Mouse (Mus musculus) intestine, embryonic 16.5 days (tissue): ENCODE results near the gene Commd8. TPM values are rescaled to one million over a fixed set of nuclear protein-coding genes. Genes with fewer than 3 reads are reported as not detected.

Experiments used
- ATAC-seq: fragments of 200-750 bp; cut with Nextera tagmentation; 2 replicates; pipeline ENCODE4 v1.8.0; 2017; ENCODE audit warnings: moderate TSS enrichment, moderate library complexity
- H3K27ac ChIP-seq: fragments of 300-500 bp; sonication (generic); 2 replicates; pipeline ENCODE4 v1.5.1; 2014; ENCODE audit warnings: mild to moderate bottlenecking, low read length
- H3K27me3 ChIP-seq: fragments of 300-500 bp; sonication (generic); replicated peaks from 2 replicates; pipeline ENCODE4 v1.6.1; 2014; ENCODE audit warnings: low read length, control low read depth, mixed read lengths; ENCODE audit not compliant: control insufficient read depth, insufficient read depth
- H3K36me3 ChIP-seq: fragments of 300-500 bp; sonication (generic); 2 replicates; pipeline ENCODE4 v1.6.1; 2014; ENCODE audit warnings: low read length, control low read depth; ENCODE audit not compliant: control insufficient read depth, insufficient read depth
- H3K4me1 ChIP-seq: fragments of 300-500 bp; sonication (generic); 2 replicates; pipeline ENCODE4 v1.6.1; 2014; ENCODE audit warnings: low read length, control low read depth, mixed read lengths; ENCODE audit not compliant: control insufficient read depth, insufficient read depth
- H3K4me2 ChIP-seq: fragments of 300-500 bp; sonication (generic); 2 replicates; pipeline ENCODE4 v1.6.1; 2014; ENCODE audit warnings: low read depth, low read length, control low read depth
- H3K4me3 ChIP-seq: fragments of 300-500 bp; sonication (generic); 2 replicates; pipeline ENCODE4 v1.5.1; 2014; ENCODE audit warnings: mild to moderate bottlenecking, low read length
- H3K9ac ChIP-seq: fragments of 300-500 bp; sonication (generic); 2 replicates; pipeline ENCODE4 v1.6.1; 2014; ENCODE audit warnings: low read depth, low read length
- H3K9me3 ChIP-seq: fragments of 300-500 bp; sonication (generic); 2 replicates; pipeline ENCODE4 v1.6.1; 2016; ENCODE audit warnings: low read length, control low read depth; ENCODE audit not compliant: control insufficient read depth
- WGBS: fragments of 180-500 bp; shearing (Covaris S2); extraction: QIAGEN DNeasy Blood & Tissue Kit; methylation state at CpG from one replicate; pipeline ENCODE4 v1.1.7; 2014; 5-methylcytosine and 5-hydroxymethylcytosine counted together
- polyA plus RNA-seq: library from polyadenylated mRNA; unstranded; fragments of >200 nt; fragmentation: Nextera tagmentation; extraction: Ambion mirVana; gene quantifications from 2 replicates; pipeline ENCODE4 v1.2.1, GENCODE M21; 2015

Gene Commd8
- polyA plus RNA-seq, 1 experiment from 2014 or later: 129 TPM

DNA sequence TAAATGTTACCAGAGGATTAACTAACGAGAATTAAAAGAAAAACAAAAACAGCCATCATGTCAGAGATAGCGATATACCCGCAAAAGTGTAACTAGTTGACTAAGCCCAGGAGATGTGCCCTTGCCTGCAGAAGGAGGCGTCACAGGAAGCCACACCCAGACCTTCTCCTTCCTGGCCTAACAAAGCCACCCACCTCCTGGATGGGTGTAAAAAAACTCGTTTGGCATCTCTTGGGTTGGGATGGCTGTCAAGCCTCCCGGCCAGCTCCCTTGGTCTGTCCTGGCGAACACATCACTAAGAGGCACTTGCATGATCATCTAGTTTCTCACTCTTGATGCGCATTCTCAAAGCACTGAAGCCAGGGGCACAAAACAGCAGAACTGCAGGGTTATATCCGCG is 34.0 kb upstream of the Commd8 start:
- Histone ChIP-seq H3K9ac (no peak overlapping the region), H3K4me2 (no peak overlapping the region), H3K4me3 (no peak overlapping the region), H3K27ac (no peak overlapping the region), H3K36me3 (no peaks in the 10 kb centered on the region), H3K9me3 (no peaks in the 10 kb centered on the region), H3K27me3 (no peaks in the 10 kb centered on the region), H3K4me1 (peaks cover 3% of the 10 kb centered on the region; the same call in 1 of the 2 replicates)
- 59% methylated on average over 10 of the region's 10 CpGs for WGBS
- ATAC-seq: no peak

DNA sequence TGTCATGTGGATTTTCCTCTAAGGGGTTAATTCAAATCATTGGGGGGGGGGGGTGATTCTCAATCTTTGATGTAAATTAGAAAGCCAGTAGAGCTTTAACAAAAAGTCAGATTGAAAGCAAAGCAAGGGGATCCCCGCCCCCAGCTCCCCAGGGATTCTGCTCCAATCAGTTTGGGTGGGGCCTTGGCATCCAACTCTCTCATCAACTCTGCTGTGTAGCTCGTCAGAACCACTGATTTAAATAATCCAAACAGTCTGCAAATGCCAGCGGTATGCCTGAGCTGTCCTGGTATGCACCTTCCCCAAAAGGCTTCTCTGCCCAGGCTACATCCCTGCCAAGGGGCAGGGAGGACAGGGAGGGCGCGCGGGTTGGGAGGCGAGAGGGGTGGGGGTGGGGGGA is 33.6 kb upstream of the Commd8 start:
- Histone ChIP-seq H3K4me3 (no peak overlapping the region), H3K9me3 (no peaks in the 10 kb centered on the region), H3K4me1 (peaks cover 3% of the 10 kb centered on the region; the same call in 1 of the 2 replicates), H3K4me2 (no peak overlapping the region), H3K27ac (no peak overlapping the region), H3K36me3 (no peaks in the 10 kb centered on the region), H3K27me3 (no peaks in the 10 kb centered on the region), H3K9ac (no peak overlapping the region)
- 51% methylated on average over 7 of the region's 7 CpGs for WGBS
- ATAC-seq: no peak

DNA sequence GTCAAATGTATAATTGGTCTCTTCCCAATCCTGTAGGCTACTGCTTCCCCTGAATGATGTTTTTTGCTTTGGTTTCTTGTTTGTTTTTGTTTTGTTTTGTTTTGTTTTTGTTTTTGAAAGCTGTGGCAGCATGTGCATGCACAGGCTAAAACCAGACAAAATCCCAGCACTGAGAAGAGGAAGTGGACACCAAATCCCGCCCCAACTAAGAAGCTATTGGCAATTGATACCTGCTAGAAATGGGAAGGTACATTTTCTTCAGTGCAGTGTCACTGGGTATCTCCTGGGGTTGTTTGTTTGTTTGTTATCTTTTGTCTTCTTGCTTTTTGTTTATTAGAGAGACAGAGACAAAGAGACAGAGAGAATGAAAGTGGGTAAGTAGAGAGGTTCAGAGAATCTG is 27.5 kb upstream of the Commd8 start:
- H3K9me3 ChIP-seq: no peaks in the 10 kb centered on the region; the same call in 1 of the 2 replicates
- no peaks in the 10 kb centered on the region for H3K4me1 ChIP-seq
- H3K36me3 ChIP-seq: no peaks in the 10 kb centered on the region
- no peak overlapping the region for H3K27ac ChIP-seq
- no peak for ATAC-seq
- no peak overlapping the region for H3K4me3 ChIP-seq
- no peak overlapping the region for H3K4me2 ChIP-seq
- no peak overlapping the region for H3K9ac ChIP-seq
- H3K27me3 ChIP-seq: no peaks in the 10 kb centered on the region
- WGBS: 94% methylated on average over 1 of the region's 1 CpGs

DNA sequence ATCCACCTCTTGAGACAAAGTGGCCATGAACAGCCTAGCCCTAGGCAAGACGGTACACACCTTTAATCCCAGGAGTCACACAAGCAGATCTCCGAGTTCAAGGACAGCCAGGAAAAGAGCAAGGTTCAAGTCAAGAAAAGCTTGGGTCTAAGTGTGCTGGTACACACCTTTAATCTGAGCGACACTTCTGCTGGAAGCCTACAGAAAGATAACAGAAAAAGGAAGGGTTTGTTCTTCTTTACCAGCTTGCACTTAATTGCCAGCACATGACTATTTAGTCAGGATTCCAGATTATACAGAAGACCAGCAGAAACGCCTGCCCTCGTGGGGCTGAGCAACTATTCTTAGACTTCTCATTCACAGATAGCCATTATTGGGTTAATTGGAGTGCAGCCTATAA is 23.9 kb upstream of the Commd8 start:
- H3K36me3 ChIP-seq: no peaks in the 10 kb centered on the region
- H3K9me3 ChIP-seq: no peaks in the 10 kb centered on the region; the same call in 1 of the 2 replicates
- 75% methylated on average over 5 of the region's 5 CpGs for WGBS
- no peak overlapping the region for H3K9ac ChIP-seq
- H3K4me1 ChIP-seq: no peaks in the 10 kb centered on the region
- H3K4me2 ChIP-seq: no peak overlapping the region
- ATAC-seq: no peak
- H3K27me3 ChIP-seq: no peaks in the 10 kb centered on the region
- no peak overlapping the region for H3K4me3 ChIP-seq
- H3K27ac ChIP-seq: no peak overlapping the region

DNA sequence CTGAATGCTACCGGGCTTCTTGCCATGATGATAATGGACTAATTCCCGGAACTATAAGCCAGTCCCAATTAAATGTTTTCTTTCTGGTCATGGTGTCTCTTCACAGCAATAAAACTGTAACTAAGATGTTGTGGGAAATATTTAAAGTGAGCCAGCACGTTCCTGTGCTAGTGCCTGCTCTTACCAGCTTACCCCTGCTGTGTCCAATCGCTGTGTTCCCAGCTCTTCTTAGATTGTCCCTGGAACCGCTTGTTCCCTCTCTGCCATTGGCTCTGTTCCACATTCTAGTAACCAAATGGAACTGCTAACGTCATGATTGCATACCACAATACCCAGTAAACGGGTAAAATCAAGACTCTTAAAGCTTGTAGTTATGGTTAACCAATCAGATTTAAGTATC is 23.2 kb upstream of the Commd8 start:
- Histone ChIP-seq H3K4me1 (no peaks in the 10 kb centered on the region), H3K36me3 (no peaks in the 10 kb centered on the region), H3K4me3 (no peak overlapping the region), H3K9ac (no peak overlapping the region), H3K27ac (no peak overlapping the region), H3K9me3 (no peaks in the 10 kb centered on the region; the same call in 1 of the 2 replicates), H3K27me3 (no peaks in the 10 kb centered on the region), H3K4me2 (no peak overlapping the region)
- no peak for ATAC-seq
- WGBS: 85% methylated on average over 7 of the region's 7 CpGs

DNA sequence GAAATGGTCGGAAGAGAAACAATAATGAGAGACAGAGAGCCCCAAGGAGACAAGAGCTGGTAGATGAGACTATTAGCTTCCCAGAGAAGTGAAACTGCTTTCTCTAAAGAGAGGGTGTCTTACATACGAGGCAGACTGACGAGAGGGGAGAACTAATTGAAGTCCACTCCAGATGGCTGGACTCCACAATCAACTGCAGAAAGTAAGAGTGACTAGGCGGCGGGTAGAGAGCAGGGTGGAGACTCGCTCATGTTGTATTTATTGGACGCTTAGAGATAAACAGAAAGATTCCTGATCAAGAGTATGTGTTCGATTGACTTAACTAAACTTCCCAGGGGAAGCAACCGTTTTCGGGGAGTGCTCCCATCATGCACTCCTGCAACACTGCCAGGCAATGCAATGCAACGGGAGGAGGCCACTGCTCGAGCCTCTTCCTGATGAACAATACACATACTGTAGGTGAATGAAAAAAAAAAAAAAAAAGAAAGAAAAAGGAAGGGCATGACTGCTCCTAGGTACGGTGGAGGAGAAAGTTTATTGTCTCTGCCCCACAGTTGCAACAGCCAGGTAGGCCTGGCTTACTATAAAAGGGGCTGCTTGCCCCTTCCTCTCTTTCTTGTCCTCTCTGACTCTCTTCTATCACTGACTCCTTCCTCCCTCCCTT is 16.6 kb upstream of the Commd8 start:
- Histone ChIP-seq H3K4me3 (no peak overlapping the region), H3K27ac (no peak overlapping the region), H3K4me1 (no peaks in the 10 kb centered on the region), H3K9me3 (no peaks in the 10 kb centered on the region), H3K4me2 (no peak overlapping the region), H3K9ac (no peak overlapping the region), H3K36me3 (no peaks in the 10 kb centered on the region), H3K27me3 (no peaks in the 10 kb centered on the region)
- WGBS: 76% methylated on average over 13 of the region's 13 CpGs
- ATAC-seq: no peak

DNA sequence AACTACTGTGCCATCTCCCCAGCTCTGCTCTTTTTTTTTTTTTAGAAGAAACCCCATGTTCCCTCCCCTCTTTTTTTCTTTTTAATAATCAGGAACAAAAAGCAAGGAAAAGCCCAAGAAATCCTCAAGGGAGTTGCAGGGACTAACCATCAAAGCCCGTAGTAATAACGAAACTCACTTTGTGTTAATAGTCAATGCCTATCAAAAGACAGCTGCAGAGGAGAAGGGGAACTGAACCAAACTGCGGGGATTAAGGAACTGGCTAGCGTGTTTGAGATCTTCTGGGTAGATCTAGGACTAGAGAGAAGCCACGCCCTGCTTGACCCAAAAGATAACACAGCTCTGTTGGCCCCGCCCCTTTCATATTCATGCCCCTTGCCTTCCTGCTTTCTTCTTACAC is 15.9 kb upstream of the Commd8 start:
- H3K27ac ChIP-seq: no peak overlapping the region
- 0 out of 2 replicates have a peak, but pooled peaks have one; percentile 44 for ATAC-seq
- H3K9me3 ChIP-seq: no peaks in the 10 kb centered on the region
- H3K4me2 ChIP-seq: no peak overlapping the region
- H3K27me3 ChIP-seq: no peaks in the 10 kb centered on the region
- H3K36me3 ChIP-seq: no peaks in the 10 kb centered on the region
- WGBS: 79% methylated on average over 6 of the region's 6 CpGs
- H3K9ac ChIP-seq: no peak overlapping the region
- no peak overlapping the region for H3K4me3 ChIP-seq
- H3K4me1 ChIP-seq: no peaks in the 10 kb centered on the region

DNA sequence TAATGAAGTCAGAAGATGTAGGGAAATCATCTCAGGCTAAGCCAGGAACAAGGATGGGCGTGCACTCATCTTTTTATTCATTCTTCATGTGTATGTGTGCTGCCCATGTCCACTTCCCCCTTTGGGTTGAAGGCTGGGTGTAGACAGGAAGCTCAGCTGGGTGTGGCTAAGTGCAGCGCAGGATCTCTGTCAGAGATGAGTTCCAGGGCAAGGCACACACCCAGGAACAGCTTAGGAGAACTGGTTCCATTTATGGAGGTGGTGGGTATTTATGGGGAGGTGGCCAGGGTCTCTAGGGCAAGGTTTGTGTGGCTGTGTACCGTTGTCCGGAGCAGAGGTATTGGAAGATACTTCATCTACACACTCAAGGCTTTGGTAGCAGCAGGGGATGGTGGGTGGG is 14.8 kb upstream of the Commd8 start:
- no peaks in the 10 kb centered on the region for H3K4me1 ChIP-seq
- no peaks in the 10 kb centered on the region for H3K9me3 ChIP-seq
- H3K27me3 ChIP-seq: no peaks in the 10 kb centered on the region
- H3K4me2 ChIP-seq: no peak overlapping the region
- H3K9ac ChIP-seq: no peak overlapping the region
- WGBS: 91% methylated on average over 4 of the region's 4 CpGs
- H3K4me3 ChIP-seq: no peak overlapping the region
- no peaks in the 10 kb centered on the region for H3K36me3 ChIP-seq
- ATAC-seq: no peak
- no peak overlapping the region for H3K27ac ChIP-seq

DNA sequence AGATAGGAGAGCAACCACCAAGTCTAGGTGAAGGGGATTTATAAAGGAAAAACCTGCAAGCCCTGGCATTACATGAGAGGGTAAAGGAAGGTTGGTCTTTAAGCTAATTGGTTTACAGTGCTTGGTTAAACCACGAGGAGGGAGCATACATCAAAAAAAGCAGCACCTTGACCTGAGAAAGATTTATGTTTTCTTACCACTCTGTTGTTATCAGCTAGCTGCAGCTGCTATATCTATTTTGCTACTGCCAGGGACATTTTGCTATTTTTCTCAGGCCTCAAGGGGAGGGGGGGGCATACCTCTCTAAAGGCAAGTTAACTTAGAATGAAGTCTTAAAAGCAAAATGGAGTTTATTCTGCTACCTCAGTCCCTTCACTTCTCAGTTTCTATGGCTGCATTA is 13.2 kb upstream of the Commd8 start:
- H3K27me3 ChIP-seq: no peaks in the 10 kb centered on the region
- no peaks in the 10 kb centered on the region for H3K9me3 ChIP-seq
- 9% methylated on average over 1 of the region's 1 CpGs for WGBS
- H3K4me3 ChIP-seq: no peak overlapping the region
- no peaks in the 10 kb centered on the region for H3K4me1 ChIP-seq
- no peaks in the 10 kb centered on the region for H3K36me3 ChIP-seq
- no peak overlapping the region for H3K27ac ChIP-seq
- no peak overlapping the region for H3K4me2 ChIP-seq
- ATAC-seq: no peak
- H3K9ac ChIP-seq: no peak overlapping the region

DNA sequence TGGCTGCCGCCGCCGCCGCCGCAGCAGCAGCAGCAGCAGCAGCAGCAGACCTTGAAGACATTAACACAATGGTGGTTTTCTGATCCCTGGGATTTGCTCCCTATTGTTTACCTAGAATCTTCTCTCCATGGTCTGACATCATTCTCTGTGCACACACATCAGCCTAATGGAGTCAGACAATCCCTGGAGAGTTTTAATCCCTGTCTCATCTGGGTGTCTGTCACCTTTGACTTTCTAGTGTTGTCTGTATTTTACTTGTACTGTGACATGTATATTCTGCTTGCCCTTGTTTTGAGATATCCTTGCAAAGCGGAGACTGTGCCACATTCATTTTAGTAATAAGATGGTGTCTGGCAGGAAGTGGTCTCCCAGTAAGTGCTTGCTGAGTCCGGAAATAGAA is 7.5 kb upstream of the Commd8 start:
- no peaks in the 10 kb centered on the region for H3K27me3 ChIP-seq
- no peak overlapping the region for H3K27ac ChIP-seq
- ATAC-seq: no peak
- H3K36me3 ChIP-seq: no peaks in the 10 kb centered on the region
- H3K9me3 ChIP-seq: no peaks in the 10 kb centered on the region
- no peak overlapping the region for H3K4me3 ChIP-seq
- WGBS: 28% methylated on average over 7 of the region's 7 CpGs
- no peaks in the 10 kb centered on the region for H3K4me1 ChIP-seq
- H3K9ac ChIP-seq: no peak overlapping the region
- no peak overlapping the region for H3K4me2 ChIP-seq
